Mouse (Mus musculus) heart, postnatal 4 days (tissue): Measurements from ENCODE around the gene Cadm1. TPM values are rescaled to one million over a fixed set of nuclear protein-coding genes. Genes with fewer than 3 reads are reported as not detected.

Source experiments
- DNase-seq: peaks from one replicate; pipeline ENCODE4 v3.0.0; 2021
- total RNA-seq, 2 experiments: library from RNA; stranded (reverse); gene quantifications; 2 replicates each; pipeline ENCODE4 v1.2.3; 2021

Cadm1 gene
- total RNA-seq, 2 experiments from 2014 or later = 4.2 to 4.6 TPM

GRCm38 (mm10) chr9:47744916-47745315, 214.9 kb downstream of the Cadm1 start:
- DNase-seq = no peak

DNA sequence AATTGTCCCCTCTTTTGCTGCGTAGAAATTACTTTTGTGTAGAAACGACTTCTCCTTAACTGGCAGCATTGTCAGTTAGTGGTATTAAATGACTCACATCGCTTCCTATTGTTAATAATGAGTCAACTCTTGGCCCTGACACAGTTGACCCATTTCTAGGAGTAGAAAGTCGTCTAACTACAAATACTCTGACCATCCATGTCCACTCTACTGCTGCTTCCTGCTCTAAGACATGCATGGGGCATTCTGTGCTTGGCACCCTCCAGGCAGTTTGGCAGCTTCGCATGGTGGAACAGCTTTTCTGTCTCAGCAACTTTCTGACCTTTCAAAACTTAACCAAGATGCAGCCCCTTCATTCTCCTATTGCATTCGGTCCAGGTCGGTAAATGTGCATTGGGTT, 215.7 kb downstream of the Cadm1 start:
- DNase-seq = no peak

GRCm38 (mm10) chr9:47749160-47749559, 219.2 kb downstream of the Cadm1 start:
- no peak for DNase-seq

- DNase-seq = no peak
Observed at GRCm38 (mm10) chr9:47752516-47752915, 222.5 kb downstream of the Cadm1 start.

DNA sequence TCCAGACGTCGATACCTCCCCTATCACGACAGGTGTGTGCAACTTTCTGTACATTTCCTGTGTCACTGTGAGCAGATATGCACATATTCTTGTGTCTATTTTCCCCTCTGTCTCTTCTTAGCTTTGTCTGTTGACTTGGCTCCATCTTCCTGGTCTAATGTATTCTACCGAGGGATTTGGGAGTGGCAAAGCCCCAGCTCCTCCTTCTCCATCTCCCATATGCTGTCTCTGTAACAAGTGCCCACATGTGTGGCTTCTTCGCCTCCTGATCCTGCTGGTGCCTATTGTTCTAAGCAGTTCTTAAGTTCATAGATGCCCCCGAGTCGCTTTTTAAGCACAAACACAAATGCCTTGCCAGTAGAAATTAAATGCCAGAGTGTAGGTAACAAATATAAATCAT, 223.2 kb downstream of the Cadm1 start:
- no peak for DNase-seq

GRCm38 (mm10) chr9:47755119-47755518, 225.1 kb downstream of the Cadm1 start:
- no peak for DNase-seq

DNA sequence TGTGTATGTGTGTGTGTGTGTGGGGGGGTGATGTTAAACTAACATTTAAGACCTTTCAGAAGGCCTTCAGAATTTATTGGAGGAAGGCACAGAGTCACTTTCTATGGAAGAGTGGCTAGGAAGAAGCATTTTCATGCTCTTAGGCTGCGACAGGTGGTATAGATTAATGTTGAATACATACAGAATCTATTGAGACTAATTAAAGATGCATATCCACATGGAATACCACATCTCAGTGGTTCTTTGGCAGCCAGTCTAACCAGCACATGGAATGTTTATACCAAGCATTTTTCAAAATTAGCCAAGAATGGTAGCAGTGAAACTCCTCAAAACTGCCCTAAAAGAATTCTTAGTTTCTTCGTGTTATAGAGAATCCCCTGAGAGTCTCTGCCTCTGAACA, 227.8 kb downstream of the Cadm1 start:
- DNase-seq = no peak

DNA sequence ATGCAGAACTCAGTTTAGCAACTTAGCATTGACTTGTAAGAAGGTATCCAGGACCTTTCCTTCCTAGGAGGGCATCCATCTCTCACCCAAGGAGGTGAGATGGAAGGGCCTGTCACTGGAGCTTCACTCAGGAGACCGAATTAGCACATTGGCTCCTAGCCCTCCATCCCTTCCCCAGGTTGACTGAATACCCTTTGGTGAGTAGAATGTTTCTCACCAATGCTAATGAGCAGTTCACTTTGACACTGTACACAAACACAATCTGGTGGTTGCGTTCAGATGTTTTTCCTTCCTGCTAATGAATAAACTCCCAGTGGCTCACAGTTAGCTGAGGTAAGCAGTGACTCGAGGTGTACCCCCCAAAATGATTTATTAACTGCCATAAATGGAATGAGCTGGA, 228.3 kb downstream of the Cadm1 start:
- DNase-seq = no peak

DNA sequence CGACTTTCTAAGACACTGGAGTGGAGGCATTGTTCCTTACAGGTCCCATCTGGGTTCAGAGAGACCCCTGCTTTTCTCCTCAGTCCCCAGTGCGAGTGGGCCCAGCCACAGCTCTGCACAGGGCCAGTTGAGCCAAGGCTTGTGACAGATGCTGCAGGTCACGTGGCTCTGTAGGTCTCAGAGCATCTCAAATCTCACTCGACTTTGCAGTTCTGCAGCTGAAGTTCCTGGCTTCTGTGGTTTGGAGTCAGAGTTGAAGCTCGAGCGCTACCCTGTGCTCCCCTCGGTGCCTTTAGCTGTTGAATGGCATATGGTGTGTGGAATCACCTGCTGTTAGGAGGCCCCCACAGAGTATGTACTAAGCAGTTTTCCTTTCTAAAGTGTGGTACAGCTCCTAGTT, 229.8 kb downstream of the Cadm1 start:
- no peak for DNase-seq

DNA sequence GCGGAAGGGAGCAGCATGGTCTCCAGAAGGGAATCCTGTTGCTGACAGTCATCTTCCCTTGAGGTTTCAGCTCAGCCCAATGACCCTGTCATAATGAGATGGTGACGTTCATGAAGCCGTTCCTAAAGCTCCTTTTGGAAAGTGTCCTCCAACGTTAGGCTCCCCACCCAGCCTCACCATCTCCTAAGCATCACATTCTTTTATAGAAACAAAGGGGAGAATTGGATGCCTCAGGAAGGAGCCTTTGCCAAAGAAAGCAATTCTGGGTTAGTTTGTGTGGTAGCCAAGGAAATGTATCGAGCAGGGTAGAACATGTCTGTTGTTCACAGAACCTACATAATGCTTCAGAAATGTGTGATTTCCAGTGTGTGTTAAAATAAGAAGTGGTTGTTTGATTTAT, 231.6 kb downstream of the Cadm1 start:
- DNase-seq = no peak

- no peak for DNase-seq
Observed at GRCm38 (mm10) chr9:47762913-47763312, 232.9 kb downstream of the Cadm1 start.

DNA sequence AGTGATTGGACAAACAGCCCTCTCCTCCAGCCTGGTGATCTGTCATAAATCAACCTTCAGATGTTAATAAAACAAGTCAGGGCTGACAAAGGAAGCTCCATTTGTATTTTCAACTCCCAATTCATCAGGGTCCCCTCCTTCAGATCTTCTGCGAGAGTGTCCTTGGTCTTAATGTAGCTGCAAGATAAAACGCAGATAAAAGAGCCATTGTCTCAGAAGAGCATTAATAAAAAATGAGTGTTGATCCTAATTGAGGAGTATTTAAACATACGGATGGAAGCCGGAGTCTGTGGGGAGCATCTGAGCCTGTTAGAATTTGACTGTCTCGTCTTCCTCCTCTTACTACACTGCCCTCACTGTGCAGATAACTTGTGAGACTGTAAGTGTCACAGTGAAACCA, 234.9 kb downstream of the Cadm1 start:
- DNase-seq = no peak

DNA sequence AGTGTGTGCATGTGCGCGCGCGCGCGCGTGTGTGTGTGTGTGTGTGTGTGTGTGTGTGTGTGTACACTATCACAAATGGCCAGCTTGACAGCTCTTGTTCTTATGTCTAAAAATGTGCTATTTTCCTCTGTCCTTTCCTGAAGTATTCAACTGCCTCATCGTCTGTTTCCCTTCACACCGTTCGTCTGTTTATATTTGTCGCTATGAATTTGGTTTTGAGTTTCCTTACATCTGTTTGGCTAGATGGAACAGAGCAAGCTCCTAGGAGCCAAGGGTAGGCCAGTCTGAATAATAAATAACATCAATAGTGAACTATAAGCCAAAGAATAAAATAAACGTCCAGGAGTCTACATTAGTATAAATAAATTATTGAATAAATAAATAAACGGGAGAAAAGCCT, 235.3 kb downstream of the Cadm1 start:
- no peak for DNase-seq

DNA sequence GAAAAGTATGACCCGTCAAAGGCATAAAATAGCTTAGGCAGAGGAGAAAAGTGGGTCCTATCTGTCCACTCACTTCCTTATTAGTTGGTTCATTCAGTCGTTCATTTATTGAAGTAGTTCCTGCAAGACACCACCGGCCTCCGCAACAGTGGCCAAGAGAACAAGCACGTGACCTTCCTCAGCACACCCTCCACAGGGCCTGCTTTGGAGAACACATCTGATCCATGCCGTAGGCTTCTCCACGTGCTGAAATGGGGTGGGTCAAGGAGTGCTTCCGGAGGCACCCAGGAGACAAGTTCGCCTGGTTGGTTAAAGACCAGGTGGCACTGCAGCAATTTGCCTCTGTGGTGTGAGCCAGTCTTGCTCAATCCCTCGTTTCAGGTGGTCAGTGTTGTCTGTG, 236.4 kb downstream of the Cadm1 start:
- DNase-seq = no peak

GRCm38 (mm10) chr9:47770836-47771235, 240.9 kb downstream of the Cadm1 start:
- no peak for DNase-seq

- DNase-seq = no peak
Observed at GRCm38 (mm10) chr9:47771953-47772352, 242.0 kb downstream of the Cadm1 start.

GRCm38 (mm10) chr9:47772750-47773149, 242.8 kb downstream of the Cadm1 start:
- no peak for DNase-seq

DNA sequence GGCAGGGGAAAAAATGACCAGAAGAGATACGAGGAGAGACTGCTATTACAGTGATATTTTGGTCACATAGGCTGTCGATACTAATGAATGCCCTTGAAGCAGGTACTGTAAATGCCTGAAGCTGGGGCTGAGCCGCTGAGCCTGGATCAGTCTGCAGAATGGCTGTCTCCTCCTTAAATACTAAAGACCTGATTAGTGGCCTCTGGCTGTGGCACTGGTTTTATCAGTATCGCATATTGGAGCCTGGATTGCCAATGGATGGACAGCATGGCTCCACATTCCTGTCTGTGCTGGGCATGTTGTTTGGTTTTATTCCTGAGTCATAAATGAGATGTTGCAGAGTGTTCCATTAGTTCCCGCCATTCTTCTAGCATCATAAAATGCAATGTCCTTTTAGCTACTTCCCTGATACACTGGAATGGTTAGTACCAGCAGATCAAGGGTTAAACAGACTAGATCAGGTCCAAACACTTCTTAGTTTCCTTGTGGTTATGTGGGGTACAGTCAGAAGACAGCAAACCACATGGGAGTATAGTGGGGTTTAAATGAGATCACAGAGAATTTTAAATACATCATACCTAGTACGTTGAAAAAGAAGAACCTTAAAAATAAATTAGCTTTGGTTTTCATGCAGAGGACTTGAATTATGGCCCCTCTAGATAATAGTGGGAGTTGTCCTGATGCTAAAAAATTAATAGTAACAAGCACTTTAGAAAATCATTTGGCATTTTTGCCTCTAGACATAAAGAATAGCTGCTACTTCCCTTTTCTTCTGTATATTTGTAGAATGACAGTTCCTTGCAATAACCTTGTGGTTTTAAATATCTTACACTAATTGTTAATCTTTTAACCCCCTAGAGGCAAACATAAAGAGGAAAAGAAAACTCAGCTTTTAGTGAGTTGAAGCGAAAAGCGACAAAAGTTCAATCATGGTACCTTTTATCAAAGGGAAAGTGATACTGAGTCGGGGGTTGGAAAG, 247.3 kb downstream of the Cadm1 start:
- DNase-seq = no peak

GRCm38 (mm10) chr9:47778438-47778837, 248.5 kb downstream of the Cadm1 start:
- DNase-seq = no peak

DNA sequence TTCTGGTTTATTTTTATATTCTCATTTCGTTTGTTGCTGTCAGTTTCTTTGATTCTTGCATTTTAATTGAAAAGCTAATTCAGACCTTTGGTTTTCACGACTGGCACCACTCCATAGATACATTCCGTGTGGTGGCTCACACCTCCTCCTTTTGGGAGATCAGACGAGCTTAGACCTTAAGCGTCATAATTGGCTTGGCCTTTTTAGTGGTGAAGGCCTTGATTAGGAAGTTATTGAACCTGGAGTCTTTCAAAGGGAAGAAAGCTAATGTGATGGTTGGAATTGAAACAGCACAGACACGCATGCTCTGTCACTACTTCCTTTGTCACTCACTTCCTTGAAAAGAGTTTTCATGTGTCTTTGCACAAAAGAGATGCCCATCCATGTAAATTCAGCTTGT, 249.3 kb downstream of the Cadm1 start:
- no peak for DNase-seq

- DNase-seq = no peak
Observed at GRCm38 (mm10) chr9:47786642-47787041, 256.7 kb downstream of the Cadm1 start.

- DNase-seq = no peak
Observed at GRCm38 (mm10) chr9:47798478-47798877, 268.5 kb downstream of the Cadm1 start.

GRCm38 (mm10) chr9:47801242-47801641, 271.3 kb downstream of the Cadm1 start:
- no peak for DNase-seq

GRCm38 (mm10) chr9:47802527-47802926, 272.6 kb downstream of the Cadm1 start:
- DNase-seq = no peak
